Mouse (Mus musculus) embryonic fibroblast, embryonic 13.5 days (primary cell): ENCODE measurements around the gene Slc37a3. TPM values are rescaled to one million over a fixed set of nuclear protein-coding genes. Genes with fewer than 3 reads are reported as not detected.

Experiments used
- H3K27ac ChIP-seq: 2 replicates; pipeline ENCODE4 v1.5.1; 2012; ENCODE audit warnings: low read length, control low read depth, inconsistent platforms; ENCODE audit not compliant: insufficient read depth
- H3K4me1 ChIP-seq: 2 replicates; pipeline ENCODE4 v1.6.1; 2011; ENCODE audit warnings: low read length; ENCODE audit not compliant: control insufficient read depth, insufficient read depth
- H3K4me3 ChIP-seq: 2 replicates; pipeline ENCODE4 v1.5.1; 2011; ENCODE audit warnings: mild to moderate bottlenecking, control low read depth, low read length; ENCODE audit not compliant: insufficient read depth
- CTCF ChIP-seq: IDR thresholded peaks from 2 replicates; pipeline ENCODE4 v1.5.1; 2011; ENCODE audit warnings: mild to moderate bottlenecking, control low read depth, low read length, moderate library complexity, borderline replicate concordance; ENCODE audit not compliant: insufficient read depth
- POLR2A ChIP-seq: IDR thresholded peaks from 2 replicates; pipeline ENCODE4 v1.6.1; 2011; ENCODE audit warnings: low read depth, mild to moderate bottlenecking, control low read depth, low read length, moderate library complexity
- polyA plus RNA-seq: library from polyadenylated mRNA; stranded (reverse); fragments of >200 nt; gene quantifications from 2 replicates; pipeline ENCODE4 v1.2.4, GENCODE M21; 2011; ENCODE audit warnings: low read depth; ENCODE audit not compliant: missing spikeins, insufficient read length

Gene Slc37a3
- polyA plus RNA-seq, 1 experiment = 71.5 TPM

- no peaks in the 10 kb centered on the region for H3K4me1 ChIP-seq
- no peak overlapping the region for H3K27ac ChIP-seq
- TF ChIP-seq CTCF (no peak), POLR2A (no peak)
- no peak overlapping the region for H3K4me3 ChIP-seq
Measured at GRCm38 (mm10) chr6:39414106-39414505, 36.6 kb upstream of the Slc37a3 start.

GRCm38 (mm10) chr6:39406480-39406879, 29.0 kb upstream of the Slc37a3 start:
- TF ChIP-seq CTCF (no peak), POLR2A (no peak)
- H3K4me3 ChIP-seq = no peak overlapping the region
- no peak overlapping the region for H3K27ac ChIP-seq
- no peaks in the 10 kb centered on the region for H3K4me1 ChIP-seq

GRCm38 (mm10) chr6:39403136-39403535, 25.7 kb upstream of the Slc37a3 start:
- no peak overlapping the region for H3K27ac ChIP-seq
- H3K4me3 ChIP-seq = no peak overlapping the region
- TF ChIP-seq CTCF = no peak
- no peak for TF ChIP-seq POLR2A
- no peaks in the 10 kb centered on the region for H3K4me1 ChIP-seq

- Histone ChIP-seq H3K4me1 (no peaks in the 10 kb centered on the region), H3K27ac (no peak overlapping the region), H3K4me3 (no peak overlapping the region)
- no peak for TF ChIP-seq POLR2A
- peak; percentile 52; the same call in 1 of the 2 replicates for TF ChIP-seq CTCF
Measured at GRCm38 (mm10) chr6:39400343-39400742, 22.9 kb upstream of the Slc37a3 start.

GRCm38 (mm10) chr6:39398342-39398741, 20.9 kb upstream of the Slc37a3 start:
- no peak overlapping the region for H3K4me3 ChIP-seq
- TF ChIP-seq POLR2A (no peak), CTCF (no peak)
- H3K4me1 ChIP-seq = no peaks in the 10 kb centered on the region
- H3K27ac ChIP-seq = no peak overlapping the region

GRCm38 (mm10) chr6:39397046-39397445, 19.6 kb upstream of the Slc37a3 start:
- no peak for TF ChIP-seq POLR2A
- no peak for TF ChIP-seq CTCF
- Histone ChIP-seq H3K27ac (no peak overlapping the region), H3K4me3 (no peak overlapping the region), H3K4me1 (no peaks in the 10 kb centered on the region)

GRCm38 (mm10) chr6:39395916-39396315, 18.4 kb upstream of the Slc37a3 start:
- H3K27ac ChIP-seq = no peak overlapping the region
- no peaks in the 10 kb centered on the region for H3K4me1 ChIP-seq
- no peak for TF ChIP-seq POLR2A
- TF ChIP-seq CTCF = no peak
- H3K4me3 ChIP-seq = no peak overlapping the region

GRCm38 (mm10) chr6:39395471-39395870, 18.0 kb upstream of the Slc37a3 start:
- TF ChIP-seq POLR2A (no peak), CTCF (no peak)
- H3K4me1 ChIP-seq = no peaks in the 10 kb centered on the region
- no peak overlapping the region for H3K4me3 ChIP-seq
- no peak overlapping the region for H3K27ac ChIP-seq

GRCm38 (mm10) chr6:39389988-39390387, 12.5 kb upstream of the Slc37a3 start:
- TF ChIP-seq POLR2A (no peak), CTCF (no peak)

GRCm38 (mm10) chr6:39381125-39381880, 3.8 kb upstream of the Slc37a3 start, which contains the start of gene Rab19:
Gene Rab19 (plus strand): TSS chr6:39381175.
- Histone ChIP-seq H3K4me3 (peak within 1 kb of the TSS; percentile 42), H3K4me1 (no peaks in the 10 kb centered on the region; the same call in 1 of the 2 replicates), H3K27ac (no peak within 1 kb of the TSS)
- no peak for TF ChIP-seq CTCF
- no peak for TF ChIP-seq POLR2A

More at GRCm38 (mm10) chr6:39389988-39390387, 12.5 kb upstream of the Slc37a3 start:
- Histone ChIP-seq H3K4me3 (no peak overlapping the region), H3K4me1 (no peaks in the 10 kb centered on the region), H3K27ac (no peak overlapping the region)

GRCm38 (mm10) chr6:39380276-39380675, 2.8 kb upstream of the Slc37a3 start:
- no peak for TF ChIP-seq POLR2A
- TF ChIP-seq CTCF = no peak
- Histone ChIP-seq H3K4me3 (no peak overlapping the region), H3K27ac (no peak overlapping the region), H3K4me1 (no peaks in the 10 kb centered on the region; the same call in 1 of the 2 replicates)
